Mouse (Mus musculus): Measurements from ENCODE around the gene Osr1.

Osr1 gene

DNA sequence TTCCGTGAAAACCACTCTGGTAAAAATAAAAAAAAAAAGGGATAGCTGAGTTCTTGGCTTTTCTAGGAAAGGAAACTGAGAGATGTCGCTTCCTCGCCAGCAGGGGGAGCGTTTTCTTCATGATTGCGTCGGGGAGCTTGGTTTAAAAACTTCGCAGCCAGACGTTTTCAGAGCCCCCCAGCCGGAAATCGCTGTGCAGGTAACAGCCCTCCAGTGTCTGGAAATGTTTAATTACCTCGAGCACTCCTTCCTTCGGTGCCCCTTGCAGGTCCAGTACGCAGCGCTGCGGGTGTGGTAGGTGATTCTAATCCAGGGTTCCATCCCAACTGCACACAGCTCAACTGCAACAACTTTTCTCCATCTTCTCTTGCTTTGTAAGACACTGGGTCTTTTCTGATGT lies at the start of gene Osr1:
Gene Osr1 (plus strand): TSS at position 146 of the 400 bp plus-strand sequence.
- DNase-seq (ENCODE audit: low read depth, low spot score) = peak; percentile 67

DNA sequence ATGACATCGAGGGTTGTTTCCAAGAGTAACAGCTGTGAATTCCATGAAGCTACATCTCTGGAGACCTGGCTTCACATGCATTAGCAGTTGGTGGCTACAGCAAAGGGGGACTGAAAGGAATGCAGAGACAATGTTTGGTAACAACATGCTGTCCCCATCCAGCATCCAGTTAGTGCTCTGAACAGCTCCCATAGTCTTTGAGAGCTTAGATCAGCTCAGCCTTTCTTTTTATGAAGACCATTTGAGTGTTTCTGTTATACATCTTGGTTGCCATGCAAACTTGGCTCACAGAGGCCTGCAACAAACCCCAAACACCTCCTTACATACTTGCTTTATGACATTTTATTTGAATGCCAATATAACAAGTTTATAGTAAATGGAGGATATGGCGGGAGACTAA lies 19.6 kb upstream of the Osr1 start:
- DNase-seq (ENCODE audit: low read depth, low spot score) = no peak

DNA sequence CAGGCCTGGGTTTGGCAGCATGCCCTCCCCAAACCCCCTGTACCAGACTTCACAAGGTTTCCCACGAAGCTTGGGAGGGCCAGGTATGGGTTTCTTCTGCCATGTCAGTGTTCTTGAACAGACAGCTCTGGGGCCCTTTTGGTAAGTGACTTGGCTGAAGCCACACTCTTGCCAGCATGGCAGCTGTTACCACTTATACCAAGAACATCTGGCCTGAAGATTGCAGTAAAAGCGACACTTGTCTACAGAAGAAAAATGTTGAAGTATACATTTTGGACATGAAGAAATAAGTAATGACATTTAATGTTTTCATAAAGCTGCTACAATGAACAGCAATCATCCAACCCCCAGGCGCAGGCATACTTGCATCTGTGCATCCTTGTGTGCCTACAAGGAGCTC lies 5.0 kb upstream of the Osr1 start:
- DNase-seq (ENCODE audit: low read depth, low spot score) = no peak

DNA sequence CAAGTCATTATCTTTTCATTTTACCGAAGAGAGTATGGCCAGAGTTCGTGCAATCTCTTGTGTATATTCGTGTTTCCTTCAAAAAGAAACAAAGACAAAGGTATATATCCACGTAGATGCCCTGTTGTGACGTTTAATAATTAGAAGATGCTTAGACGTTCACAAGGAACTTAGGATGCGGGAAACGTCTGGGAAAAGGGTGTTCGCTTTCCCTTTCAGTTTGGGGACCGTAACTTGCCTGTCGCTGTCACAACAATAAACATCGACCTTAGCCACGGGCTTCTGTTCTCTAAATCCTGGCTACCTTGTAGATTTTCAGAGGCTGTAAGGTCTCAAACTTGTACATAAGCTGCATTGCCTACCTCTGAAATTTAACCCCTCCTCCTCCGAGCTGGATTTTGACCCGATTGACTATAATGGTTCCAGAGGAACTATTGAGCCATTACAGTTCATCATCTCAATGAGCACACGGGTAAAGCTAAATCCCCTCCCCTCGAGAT lies 630 bp downstream of the Osr1 start:
- DNase-seq (ENCODE audit: low read depth, low spot score) = no peak

DNA sequence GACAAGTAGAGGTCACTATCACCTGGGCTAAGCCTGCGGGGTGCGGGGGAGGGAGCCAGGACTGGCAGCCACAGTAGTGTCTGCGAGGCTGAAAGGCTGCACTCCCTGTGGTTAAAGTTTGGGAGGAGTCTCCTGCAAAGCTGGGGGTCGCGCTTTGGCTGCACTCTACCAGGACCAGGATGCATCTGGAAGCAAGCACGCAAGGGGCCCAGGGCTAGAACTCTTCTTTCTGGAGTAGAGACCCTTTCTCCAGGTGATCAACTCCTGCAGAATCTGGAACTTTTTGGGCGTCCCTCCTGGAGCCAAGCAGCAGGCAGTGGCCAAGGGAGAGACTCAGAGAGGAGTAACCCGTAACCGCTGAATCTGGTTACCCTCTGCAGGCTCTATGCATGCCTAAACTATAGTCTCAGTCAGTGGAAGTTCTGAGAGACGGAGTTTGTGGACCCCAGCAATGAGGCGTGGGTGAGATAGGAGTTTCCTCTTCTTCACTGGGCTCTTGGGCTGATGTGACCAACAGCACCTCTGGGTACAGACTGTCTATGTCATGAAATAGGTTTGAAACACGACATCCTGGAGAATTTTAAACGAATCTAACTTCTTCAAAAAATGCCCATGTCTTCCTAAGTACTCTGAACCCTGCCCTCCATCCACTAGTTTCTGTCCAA lies 1.5 kb downstream of the Osr1 start:
- DNase-seq (ENCODE audit: low read depth, low spot score) = no peak

DNA sequence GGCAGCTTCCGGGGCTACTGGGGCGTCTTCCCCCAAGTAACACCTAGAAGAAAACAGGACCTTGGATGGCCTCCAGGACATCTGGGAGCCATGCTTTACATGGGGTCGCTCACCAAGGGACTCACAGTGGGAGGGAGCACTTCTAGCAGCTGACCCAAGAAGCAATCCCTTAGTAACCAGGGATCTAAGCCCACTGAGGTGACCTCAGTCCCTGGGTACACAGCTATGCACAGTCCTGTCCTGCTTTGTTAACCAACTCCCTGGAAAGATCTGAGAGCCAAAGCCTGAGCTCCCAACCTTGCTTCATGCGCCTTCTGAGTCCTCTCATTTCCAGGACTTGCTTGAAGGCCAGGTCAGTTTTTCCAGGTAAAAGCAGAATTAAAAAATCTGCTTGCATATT lies 2.1 kb downstream of the Osr1 start:
- DNase-seq (ENCODE audit: low read depth, low spot score) = no peak

DNA sequence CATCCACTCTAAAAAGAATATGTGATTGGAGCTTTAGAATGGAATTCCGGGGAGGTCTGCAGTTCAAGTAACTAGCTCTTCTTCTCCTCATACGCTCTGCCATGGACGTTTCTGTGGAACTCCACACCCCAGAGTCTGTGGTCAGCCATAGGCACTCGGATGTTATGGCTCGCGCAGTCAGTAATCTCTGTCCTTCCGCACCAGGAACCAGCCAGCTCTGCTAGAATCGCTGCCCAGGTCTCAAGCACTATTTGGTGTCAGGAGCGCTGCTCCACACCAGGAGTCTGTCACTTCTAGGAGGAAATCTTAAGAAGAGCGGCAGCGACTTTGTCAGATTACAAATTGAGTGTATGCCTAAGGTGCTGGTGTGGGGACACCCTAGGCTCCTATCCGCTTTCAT lies 3.8 kb downstream of the Osr1 start:
- peak; percentile 24 for DNase-seq (ENCODE audit: low read depth, low spot score)

DNA sequence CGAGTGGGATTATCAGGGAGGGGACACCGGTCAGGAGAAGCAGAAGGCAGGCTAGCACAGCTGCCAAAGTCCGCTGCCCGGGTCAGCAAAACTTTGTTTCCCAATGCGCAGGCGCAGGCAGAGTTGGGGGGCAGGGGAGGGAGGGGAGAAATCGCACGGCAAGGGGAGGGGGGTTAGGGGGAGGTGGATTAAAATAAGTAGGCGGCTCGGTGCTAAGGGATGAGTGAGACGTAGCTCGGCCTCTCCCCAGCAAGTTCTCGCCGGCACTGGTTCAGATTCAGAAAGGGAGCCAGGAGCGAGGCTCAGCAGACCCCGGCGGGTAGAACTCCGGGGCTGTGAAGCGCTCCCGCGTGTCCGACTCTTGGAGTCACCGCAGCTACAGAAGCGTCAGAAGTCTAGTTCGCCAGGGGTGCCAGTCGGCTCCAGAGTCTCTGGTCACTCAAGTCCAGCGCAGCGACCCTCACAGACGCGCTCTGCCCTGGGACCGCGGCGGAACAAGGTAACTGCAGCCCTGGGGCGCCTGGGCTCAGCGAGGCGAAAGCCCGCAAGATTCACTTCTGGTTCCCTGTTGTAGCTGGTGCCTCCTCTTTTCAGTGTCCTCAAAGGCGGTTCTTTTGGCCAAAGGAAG lies 4.4 kb downstream of the Osr1 start:
- DNase-seq (ENCODE audit: low read depth, low spot score) = peak; percentile 56

DNA sequence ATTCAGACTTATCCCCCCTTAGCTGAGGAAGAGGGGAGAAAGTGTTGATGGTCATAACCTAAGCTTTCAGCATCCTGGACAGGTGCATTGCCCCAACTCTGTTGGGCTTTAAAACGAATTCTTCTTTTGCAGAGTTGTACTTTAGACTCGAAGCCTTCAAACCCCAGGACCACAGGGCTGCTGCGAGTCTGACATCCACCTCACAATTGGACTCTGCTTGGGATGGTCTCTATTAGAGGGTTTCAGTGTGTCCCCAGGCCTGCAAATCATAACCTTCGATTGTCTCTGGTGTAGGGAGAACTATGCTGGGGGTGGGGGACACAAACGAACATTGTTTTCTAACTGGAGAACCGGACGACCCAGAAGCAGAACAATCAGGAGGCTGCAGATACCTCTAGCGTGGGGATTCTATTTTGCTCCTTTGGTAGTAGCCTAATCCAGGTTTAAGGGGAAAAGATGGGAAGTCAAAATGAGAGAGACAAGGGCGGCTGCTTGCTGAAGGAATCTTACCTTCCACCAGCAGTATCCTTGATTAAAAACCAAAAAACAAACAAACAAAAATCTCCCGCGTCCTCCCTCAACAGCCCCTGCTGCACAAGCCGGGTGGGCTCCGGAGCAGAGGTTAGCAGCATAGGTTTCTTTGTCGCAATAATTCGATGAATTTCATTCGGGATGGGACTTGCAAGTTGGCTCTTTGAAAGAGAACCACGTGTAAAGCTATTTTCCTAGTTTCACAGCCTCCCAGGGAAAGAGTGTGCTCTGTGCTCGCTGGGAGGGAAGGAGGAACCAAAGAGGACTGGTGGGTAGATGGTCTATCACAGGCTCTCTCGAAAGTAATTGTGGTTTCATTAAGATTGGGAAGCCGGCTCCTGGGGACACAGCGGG lies 5.5 kb downstream of the Osr1 start:
- DNase-seq (ENCODE audit: low read depth, low spot score) = no peak

DNA sequence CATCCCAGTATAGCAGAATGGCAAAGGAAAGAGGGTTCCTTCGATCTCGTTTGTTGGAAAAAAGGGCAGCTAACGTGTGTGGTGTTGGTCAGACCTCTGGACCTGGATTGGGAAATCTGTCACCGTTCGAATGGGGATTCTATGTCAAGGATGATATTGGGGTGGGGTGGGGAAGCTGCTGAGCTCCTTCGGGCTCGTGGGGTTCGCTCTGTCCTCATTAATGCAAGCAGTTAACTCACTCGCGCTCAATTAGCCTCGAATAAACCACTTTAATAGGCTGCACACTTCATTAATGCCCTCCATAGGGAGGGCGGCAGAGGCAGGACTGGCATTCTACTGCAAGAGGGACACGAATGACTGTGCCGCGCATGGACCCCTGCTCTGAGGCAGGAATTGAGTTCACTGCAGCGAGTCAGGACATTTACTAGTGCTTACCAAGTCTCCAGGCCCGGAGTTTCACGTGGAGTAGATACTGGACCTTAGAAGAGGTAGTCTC lies 6.2 kb downstream of the Osr1 start:
- no peak for DNase-seq (ENCODE audit: low read depth, low spot score)

DNA sequence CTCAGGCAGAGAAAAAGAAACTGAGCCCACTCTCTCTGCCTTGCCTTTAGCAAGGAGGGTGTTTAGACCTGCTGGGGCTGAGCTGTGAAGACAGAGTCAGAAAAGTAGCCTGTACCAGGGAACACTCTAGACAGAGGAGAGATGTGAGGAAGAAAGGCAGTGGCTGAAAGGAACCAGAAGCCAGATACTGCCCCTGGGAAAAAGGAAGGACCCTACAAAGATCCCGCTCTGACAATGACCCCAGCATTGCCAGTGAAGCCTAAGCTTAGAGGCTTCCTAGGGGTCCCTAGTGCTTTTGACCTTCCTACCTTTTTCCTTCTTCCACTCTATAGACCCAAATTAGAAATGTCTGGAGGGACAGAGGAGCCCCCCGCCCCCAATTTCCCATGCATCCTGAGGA lies 7.7 kb downstream of the Osr1 start:
- DNase-seq (ENCODE audit: low read depth, low spot score) = no peak

DNA sequence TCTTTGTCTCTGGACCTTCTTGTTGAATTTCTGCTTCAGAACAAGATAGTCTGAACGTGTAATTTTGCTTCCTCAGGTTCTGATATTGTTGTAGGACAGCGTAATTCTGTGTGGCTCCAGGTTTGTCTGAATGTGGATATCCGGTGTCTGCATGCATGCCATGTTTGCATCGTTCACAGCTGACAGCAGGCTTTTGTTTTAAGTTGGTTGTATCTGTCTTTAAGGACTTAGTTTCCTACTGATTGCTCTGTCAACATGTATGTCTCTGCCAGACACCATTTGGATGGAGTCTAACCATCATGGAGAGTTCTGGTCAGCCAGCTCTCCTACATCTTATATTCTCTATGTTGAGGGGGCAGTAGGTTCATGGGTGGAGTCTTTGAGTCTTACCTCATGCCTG lies 8.7 kb downstream of the Osr1 start:
- no peak for DNase-seq (ENCODE audit: low read depth, low spot score)

DNA sequence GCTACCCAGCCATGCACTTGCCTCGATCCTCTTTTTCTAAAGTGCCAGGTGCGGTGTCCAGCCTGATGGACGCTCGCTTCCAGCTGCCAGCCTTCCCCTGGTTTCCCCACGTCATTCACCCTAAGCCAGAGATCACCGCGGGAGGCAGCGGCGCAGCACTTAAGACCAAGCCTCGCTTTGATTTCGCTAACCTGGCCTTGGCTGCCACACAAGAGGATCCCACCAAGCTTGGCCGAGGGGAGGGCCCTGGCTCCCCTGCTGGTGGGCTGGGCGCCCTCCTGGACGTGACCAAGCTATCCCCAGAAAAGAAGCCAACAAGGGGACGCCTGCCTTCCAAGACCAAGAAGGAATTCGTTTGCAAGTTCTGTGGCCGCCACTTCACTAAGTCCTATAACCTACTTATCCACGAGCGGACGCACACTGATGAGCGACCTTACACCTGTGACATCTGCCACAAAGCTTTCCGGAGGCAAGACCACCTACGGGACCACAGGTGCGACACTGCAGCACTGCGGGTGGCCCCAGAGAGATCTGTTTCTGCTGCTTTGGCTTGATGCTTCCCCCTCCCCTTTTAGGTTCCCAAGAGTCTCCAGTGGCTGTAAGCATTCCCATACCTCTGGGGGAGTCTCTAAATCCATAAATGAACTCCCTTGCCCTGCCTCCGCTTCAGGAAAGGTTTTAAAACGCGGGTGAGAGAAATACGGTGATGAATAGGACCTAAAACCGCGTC lies 9.6 kb downstream of the Osr1 start:
- peak; percentile 49 for DNase-seq (ENCODE audit: low read depth, low spot score)

DNA sequence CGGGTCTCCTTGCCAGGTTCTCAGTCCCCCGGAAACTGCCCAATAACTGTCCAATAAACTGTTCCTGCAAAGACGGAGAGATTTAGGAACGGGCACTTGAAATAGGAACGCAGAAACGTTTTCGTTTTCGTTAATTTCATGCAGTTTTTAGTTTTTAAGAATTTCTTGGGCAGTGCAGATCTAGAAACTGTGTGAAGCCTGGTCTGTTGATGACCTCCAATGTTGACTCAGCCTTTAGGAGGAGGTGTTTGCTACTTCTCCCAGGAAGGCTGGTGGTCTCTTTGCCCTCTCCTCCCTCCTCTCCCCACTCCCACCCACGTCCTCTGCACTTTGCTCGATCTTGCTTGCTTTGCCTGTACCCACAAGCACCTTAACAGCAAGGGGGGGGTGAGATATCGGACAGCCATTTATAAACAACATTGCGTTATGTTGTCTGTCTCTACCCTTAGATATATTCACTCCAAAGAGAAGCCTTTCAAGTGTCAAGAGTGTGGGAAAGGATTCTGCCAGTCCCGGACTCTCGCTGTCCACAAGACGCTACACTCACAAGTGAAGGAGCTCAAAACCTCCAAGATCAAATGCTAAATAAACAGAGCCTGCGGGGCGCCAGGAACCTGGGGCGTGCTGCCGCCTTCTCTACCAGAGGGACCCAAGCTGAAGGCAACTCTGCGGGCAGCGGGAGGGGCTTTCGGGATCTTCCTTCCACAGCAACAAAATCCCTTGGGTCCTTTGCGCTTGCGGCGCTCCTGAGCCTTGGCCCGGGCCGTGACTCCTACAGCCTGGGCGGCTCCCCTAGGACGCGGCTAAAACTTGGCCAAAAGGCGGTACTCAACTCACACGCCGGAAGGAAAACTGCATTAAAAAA lies 10.4 kb downstream of the Osr1 start:
- DNase-seq (ENCODE audit: low read depth, low spot score) = peak; percentile 64

DNA sequence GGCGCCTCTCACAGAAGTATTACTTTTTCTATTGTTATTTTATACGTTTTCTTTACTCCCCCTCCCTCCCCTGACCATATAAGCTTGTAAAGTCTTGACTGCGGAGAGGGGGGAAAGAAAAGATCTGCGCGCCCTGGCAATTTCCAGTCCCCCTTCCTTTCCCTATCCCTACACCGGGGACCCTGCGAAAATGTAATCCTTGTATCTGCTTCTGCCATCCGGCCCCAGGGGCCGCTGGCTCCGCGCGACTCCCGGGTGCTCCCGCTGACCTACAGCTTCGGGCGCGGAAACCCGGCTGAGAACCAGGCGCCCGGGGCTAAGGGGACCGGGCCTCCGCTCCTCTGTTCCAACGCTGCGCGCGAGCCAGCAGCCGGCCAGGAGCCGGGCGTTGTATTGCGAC lies 11.1 kb downstream of the Osr1 start:
- DNase-seq (ENCODE audit: low read depth, low spot score) = peak; percentile 52

DNA sequence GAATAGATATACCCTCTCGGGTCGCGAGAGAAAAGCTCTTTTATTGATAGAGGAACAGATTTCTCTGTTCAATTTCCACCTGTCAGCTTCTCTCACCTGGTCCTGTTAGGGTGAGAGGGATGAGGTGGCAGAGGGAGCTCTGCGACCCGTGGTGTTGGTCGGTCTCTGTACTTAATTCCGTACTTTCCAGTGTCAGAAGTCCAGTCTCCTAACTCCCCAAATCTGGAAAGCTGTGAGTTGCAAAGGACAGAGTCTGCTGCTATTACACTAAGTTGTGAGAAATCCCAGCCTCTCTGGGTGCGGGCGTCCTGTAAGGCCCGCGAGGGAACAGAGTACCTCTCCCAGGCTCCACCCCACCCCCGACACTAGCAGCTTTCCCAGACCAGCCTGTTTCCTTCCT lies 11.6 kb downstream of the Osr1 start:
- peak; percentile 29 for DNase-seq (ENCODE audit: low read depth, low spot score)

DNA sequence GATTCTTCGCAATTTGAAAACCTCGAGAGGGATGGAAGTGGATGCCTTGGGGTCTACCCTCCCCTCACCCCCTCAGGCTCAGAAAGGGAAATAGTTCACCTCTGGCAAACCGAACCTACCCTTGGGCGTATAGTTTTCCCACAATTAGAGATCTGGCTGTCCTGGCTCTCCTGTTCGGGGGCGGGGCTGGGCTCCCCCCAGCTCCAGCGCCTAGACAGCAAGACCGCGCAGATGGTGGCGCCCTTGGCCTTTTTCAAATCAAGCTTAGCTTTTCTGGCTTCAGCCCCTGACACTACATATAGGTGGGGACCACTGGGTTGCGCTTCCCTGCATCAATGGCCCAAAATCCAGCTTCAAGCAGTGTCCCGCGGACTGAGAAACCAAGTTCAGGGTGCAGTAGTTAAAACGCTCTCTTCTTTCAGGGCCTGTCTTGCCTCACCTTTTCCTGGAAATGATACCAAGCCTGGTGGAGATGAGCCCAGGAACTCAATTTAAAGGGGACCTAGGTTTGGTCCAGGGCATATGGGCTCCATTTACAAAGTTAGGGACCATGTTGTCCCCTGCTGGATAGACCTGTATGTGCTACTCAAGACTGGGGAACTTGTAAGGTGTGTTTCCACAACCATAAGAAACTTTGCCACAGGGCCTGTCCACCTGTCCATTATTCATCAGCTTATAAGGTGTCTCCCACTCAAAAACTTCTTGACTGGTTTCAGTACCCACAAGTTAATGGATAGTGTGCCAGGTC lies 12.5 kb downstream of the Osr1 start:
- peak; percentile 25 for DNase-seq (ENCODE audit: low read depth, low spot score)

DNA sequence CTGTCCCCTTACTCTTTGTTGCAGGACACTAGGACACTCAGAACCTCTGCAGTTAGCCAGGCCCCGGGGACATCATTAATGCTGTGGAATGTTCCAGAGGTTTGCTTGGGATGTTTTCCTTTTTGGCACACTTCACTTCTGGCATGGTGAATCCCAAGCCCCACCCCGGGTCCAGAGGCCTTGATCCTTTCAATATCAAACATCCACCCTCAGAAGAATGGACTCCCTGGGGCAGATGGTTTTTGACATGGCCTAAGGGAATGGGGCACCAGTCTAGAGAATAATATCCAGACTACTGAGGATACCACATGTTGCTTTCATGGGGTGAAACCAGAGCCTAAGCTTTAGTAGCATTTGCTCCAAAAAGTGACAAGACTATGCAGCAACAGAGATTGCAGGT lies 13.5 kb downstream of the Osr1 start:
- no peak for DNase-seq (ENCODE audit: low read depth, low spot score)

DNA sequence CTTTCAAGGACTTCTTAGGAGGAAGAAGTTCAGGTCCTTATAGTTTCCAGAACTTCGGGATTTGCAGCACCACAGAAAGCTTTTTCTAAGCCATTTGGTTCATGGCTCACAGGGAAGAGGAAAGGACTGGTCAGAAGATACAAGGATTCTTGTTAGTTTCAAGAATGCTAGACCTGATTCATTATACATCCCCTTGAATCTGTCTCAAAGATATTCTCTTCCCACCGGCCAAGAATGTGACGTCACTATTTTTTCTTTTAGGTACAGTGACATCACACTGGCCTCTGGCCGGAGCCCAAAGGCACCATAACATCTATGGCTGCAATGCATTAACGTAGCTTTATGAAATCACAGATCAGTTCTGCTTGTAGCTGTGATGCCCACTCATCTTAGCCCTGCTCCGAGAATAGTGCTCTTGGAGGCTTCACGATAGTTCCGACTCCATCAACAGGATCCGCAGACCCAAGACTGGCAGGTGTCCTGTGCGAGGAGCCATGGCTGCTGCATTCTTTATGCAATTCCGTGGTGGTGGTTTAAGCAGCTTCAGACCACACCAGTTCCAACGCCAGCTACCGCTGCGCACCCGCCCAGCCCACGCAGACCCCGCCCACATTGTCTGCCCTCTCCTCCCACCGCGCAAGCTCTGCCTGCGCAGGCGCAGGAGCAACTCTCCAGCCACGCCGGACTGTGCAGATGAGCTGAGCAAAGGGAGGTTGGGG lies 14.6 kb downstream of the Osr1 start:
- DNase-seq (ENCODE audit: low read depth, low spot score) = peak; percentile 93

Measured in ZHBTc4 (cell line).